Mouse (Mus musculus) intestine, embryonic 16.5 days (tissue): ENCODE measurements at regions not wholly inside any gene's neighbourhood (a gene's known extent, or its start where the extent isn't known, plus 50 kb on each side); places are given as distances from the start of the nearest gene placed in this dataset.

Experiments
- ATAC-seq: fragments of 200-750 bp; cut with Nextera tagmentation; 2 replicates; pipeline ENCODE4 v1.8.0; 2017; ENCODE audit warnings: moderate TSS enrichment, moderate library complexity
- H3K27ac ChIP-seq: fragments of 300-500 bp; sonication (generic); 2 replicates; pipeline ENCODE4 v1.5.1; 2014; ENCODE audit warnings: mild to moderate bottlenecking, low read length
- H3K27me3 ChIP-seq: fragments of 300-500 bp; sonication (generic); replicated peaks from 2 replicates; pipeline ENCODE4 v1.6.1; 2014; ENCODE audit warnings: low read length, control low read depth, mixed read lengths; ENCODE audit not compliant: control insufficient read depth, insufficient read depth
- H3K36me3 ChIP-seq: fragments of 300-500 bp; sonication (generic); 2 replicates; pipeline ENCODE4 v1.6.1; 2014; ENCODE audit warnings: low read length, control low read depth; ENCODE audit not compliant: control insufficient read depth, insufficient read depth
- H3K4me1 ChIP-seq: fragments of 300-500 bp; sonication (generic); 2 replicates; pipeline ENCODE4 v1.6.1; 2014; ENCODE audit warnings: low read length, control low read depth, mixed read lengths; ENCODE audit not compliant: control insufficient read depth, insufficient read depth
- H3K4me2 ChIP-seq: fragments of 300-500 bp; sonication (generic); 2 replicates; pipeline ENCODE4 v1.6.1; 2014; ENCODE audit warnings: low read depth, low read length, control low read depth
- H3K4me3 ChIP-seq: fragments of 300-500 bp; sonication (generic); 2 replicates; pipeline ENCODE4 v1.5.1; 2014; ENCODE audit warnings: mild to moderate bottlenecking, low read length
- H3K9ac ChIP-seq: fragments of 300-500 bp; sonication (generic); 2 replicates; pipeline ENCODE4 v1.6.1; 2014; ENCODE audit warnings: low read depth, low read length
- H3K9me3 ChIP-seq: fragments of 300-500 bp; sonication (generic); 2 replicates; pipeline ENCODE4 v1.6.1; 2016; ENCODE audit warnings: low read length, control low read depth; ENCODE audit not compliant: control insufficient read depth
- WGBS: fragments of 180-500 bp; shearing (Covaris S2); extraction: QIAGEN DNeasy Blood & Tissue Kit; methylation state at CpG from one replicate; pipeline ENCODE4 v1.1.7; 2014; 5-methylcytosine and 5-hydroxymethylcytosine counted together

DNA sequence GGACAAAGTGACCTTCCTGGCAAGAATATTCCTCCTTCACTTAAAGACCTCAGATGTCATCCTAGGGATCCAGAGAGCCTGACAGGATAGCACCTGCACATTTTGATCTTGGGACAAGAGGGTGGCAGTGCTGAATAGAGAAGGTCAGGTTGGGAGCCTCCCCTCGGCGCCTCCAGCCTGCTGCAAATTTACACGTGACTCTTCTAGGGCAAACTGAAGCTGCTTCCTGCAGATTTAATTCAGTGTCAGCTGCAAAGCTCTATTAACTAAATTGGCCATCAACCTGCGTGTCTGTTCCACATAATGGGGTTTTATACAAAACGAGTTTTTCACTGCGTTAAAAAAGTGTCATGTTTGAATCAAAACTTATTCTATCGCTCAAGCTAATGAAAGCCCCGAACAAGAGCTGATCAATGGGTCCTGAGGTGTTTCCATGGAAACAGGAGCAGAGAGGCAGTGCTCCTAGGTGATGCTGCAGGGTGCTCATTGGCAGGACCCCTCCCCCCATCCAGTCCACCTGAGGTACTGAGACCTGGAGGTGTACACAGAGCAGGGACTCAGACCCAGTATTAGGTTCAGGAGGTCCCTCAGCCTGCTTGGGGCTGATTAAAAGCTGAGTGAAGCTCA is 82.6 kb upstream of the Mycn start:
- H3K36me3 ChIP-seq: no peaks in the 10 kb centered on the region
- H3K9ac ChIP-seq: no peak overlapping the region
- 70% methylated on average over 8 of the region's 8 CpGs for WGBS

DNA sequence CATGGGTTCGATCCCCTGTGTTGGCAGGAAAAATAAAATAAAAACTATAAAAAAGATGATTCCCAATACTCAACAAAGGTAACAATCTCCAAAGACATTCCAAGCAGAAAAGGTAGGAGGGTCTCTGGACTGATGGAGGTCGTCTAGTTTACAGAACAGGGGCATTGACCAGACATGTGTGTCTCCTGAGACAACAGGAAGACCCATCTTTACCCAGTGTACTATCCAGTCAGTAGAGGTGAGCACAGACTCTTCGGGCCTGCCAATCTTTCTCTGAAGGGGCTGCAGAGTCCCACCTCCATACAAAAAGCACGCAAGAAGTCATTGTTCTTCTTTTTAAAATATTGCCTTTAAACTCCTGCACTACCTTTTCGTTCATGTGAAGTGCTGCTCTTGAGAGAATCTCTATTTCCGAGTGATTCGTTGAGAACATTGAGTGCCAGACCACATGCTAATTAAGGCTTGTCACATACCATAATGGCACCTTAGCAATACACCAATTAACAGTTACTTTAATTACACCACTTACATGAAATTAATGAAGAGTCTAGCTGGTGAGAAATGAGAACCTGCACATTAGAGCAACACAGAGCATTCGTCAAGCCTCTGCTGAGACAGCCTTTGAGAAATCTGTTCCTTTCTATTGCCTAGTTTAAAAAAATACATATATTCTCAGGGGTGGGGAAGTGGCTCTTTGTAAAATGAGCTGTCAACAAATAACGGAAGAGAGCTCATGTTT is 69.5 kb upstream of the Mycn start:
- WGBS: 85% methylated on average over 9 of the region's 9 CpGs
- no peaks in the 10 kb centered on the region for H3K27me3 ChIP-seq
- no peak overlapping the region for H3K27ac ChIP-seq
- no peaks in the 10 kb centered on the region for H3K9me3 ChIP-seq
- no peak overlapping the region for H3K9ac ChIP-seq
- H3K4me1 ChIP-seq: no peaks in the 10 kb centered on the region
- H3K36me3 ChIP-seq: no peaks in the 10 kb centered on the region
- no peak overlapping the region for H3K4me2 ChIP-seq
- H3K4me3 ChIP-seq: no peak overlapping the region
- ATAC-seq: no peak

More for the DNA sequence above, 82.6 kb upstream of the Mycn start:
- Histone ChIP-seq H3K4me1 (no peaks in the 10 kb centered on the region), H3K27ac (no peak overlapping the region), H3K27me3 (no peaks in the 10 kb centered on the region), H3K9me3 (no peaks in the 10 kb centered on the region), H3K4me3 (no peak overlapping the region), H3K4me2 (no peak overlapping the region)
- ATAC-seq: no peak

DNA sequence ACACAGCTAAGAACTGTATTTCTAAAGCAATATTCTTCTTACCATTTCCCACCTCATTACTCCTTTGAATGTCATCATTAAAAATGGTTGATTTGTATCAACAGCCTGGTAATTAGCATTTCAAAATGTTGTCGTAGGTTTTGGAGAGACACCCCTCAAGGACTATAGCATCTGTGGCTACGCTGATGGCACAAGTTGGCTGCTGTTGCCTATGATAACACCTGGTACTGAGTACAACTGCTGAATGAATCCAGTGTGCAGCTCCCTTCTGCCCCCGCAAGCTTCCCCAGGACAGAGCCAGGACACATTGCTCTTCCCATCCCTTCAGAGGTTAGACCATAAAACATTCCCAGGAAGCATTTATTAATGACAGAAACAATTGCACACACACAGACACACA is 68.7 kb upstream of the Mycn start:
- Histone ChIP-seq H3K9me3 (no peaks in the 10 kb centered on the region), H3K27me3 (no peaks in the 10 kb centered on the region), H3K27ac (no peak overlapping the region), H3K36me3 (no peaks in the 10 kb centered on the region), H3K9ac (no peak overlapping the region), H3K4me1 (no peaks in the 10 kb centered on the region), H3K4me3 (no peak overlapping the region), H3K4me2 (no peak overlapping the region)
- 90% methylated on average over 3 of the region's 3 CpGs for WGBS
- no peak for ATAC-seq

DNA sequence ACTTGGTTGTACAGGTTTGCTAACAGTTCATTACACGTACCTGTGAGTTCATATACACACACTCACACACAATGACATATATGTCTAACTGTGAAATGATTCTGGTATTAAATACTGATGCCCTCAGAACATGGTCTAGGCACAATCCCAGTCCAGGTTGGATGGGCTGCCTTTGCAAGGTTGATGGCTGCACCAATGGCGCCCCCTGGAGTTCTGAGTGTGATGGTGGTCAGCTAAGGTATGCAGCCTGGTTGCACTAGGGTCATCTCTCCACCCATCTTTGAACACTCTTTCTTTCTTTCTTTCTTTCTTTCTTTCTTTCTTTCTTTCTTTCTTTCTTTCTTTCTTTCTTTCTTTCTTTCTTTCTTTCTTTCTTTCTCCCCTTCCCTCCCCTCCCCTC is 67.8 kb upstream of the Mycn start:
- no peaks in the 10 kb centered on the region for H3K36me3 ChIP-seq
- H3K27me3 ChIP-seq: no peaks in the 10 kb centered on the region
- no peak overlapping the region for H3K27ac ChIP-seq
- no peak for ATAC-seq
- 29% methylated on average over 2 of the region's 2 CpGs for WGBS
- no peak overlapping the region for H3K4me3 ChIP-seq
- no peak overlapping the region for H3K9ac ChIP-seq
- H3K4me1 ChIP-seq: no peaks in the 10 kb centered on the region
- no peaks in the 10 kb centered on the region for H3K9me3 ChIP-seq
- H3K4me2 ChIP-seq: no peak overlapping the region

DNA sequence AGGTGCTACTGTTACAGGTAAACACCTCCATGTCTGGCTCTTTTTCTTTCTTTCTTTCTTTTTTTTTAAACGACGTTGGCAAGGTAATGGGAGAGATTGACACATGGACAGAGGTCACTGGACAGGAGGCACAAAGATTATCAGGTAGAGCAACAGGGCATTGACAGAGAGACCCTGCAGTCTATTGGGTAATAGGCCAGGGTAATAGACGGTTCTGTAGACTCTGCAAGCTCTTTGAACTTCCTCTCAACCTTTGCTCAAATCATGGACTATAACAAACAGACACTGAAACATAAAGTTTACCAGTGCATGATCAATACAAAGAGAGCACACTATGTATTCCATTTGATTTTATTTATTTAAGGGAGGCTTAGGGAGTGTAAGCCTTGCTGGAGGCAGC is 61.0 kb upstream of the Mycn start:
- no peaks in the 10 kb centered on the region for H3K36me3 ChIP-seq
- H3K9ac ChIP-seq: no peak overlapping the region
- WGBS: 76% methylated on average over 3 of the region's 3 CpGs
- no peak overlapping the region for H3K4me2 ChIP-seq
- H3K27me3 ChIP-seq: no peaks in the 10 kb centered on the region
- H3K27ac ChIP-seq: no peak overlapping the region
- no peaks in the 10 kb centered on the region for H3K4me1 ChIP-seq
- no peaks in the 10 kb centered on the region for H3K9me3 ChIP-seq
- H3K4me3 ChIP-seq: no peak overlapping the region
- ATAC-seq: 0 out of 2 replicates have a peak, but pooled peaks have one; percentile 16

DNA sequence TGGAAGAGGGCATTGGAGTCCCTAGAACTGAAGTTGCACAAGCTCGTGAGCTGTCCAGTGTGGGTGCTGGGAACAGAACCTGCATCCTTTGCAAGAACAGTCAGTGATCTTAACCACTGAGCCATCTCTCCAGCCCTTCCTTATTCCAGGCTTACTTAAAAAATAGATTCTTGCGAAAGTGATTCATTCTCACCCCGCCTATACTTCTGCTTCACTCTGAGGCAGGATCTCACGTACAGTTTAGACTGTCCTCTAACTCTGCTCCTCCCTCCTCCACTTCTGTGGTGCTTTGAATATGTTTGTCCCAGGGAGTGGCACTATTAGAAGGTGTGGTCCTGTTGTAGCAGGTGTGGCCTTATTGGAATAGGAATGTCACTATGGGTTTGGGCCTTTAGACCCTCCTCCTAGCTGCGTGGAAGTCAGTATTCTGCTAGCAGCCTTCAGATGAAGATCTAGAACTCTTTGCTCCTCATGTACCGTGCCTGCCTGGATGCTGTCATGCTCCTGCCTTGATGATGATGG is 60.4 kb upstream of the Mycn start:
- Histone ChIP-seq H3K4me2 (no peak overlapping the region), H3K27ac (no peak overlapping the region), H3K4me1 (no peaks in the 10 kb centered on the region), H3K36me3 (no peaks in the 10 kb centered on the region), H3K9me3 (no peaks in the 10 kb centered on the region), H3K4me3 (no peak overlapping the region), H3K27me3 (no peaks in the 10 kb centered on the region), H3K9ac (no peak overlapping the region)
- WGBS: 88% methylated on average over 6 of the region's 6 CpGs
- ATAC-seq: no peak

DNA sequence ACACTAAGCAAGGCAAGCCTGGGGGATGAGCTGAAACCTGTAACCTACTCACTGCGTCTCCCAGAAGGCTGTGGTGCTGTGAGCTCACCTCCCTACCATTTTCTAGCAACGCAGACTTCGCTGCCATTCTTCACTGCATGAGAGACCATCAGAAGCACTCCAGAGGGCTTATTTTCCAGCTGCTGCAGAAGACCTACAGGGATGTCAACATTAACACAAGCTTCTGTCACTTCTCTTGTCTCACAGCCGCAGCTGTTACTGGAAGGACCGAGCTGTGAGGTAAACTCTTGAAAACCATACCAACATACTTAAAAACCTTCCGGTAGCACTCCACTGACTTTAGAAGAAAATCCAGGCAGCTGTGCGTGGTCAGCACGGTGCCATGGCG is 54.3 kb upstream of the Mycn start:
- no peaks in the 10 kb centered on the region for H3K36me3 ChIP-seq
- H3K9me3 ChIP-seq: no peaks in the 10 kb centered on the region
- H3K4me3 ChIP-seq: no peak overlapping the region
- no peaks in the 10 kb centered on the region for H3K27me3 ChIP-seq
- 65% methylated on average over 9 of the region's 9 CpGs for WGBS
- H3K4me2 ChIP-seq: no peak overlapping the region
- H3K27ac ChIP-seq: peak overlapping the region; percentile 15; the same call in 1 of the 2 replicates
- H3K4me1 ChIP-seq: peaks cover 3% of the 10 kb centered on the region; the same call in 1 of the 2 replicates
- H3K9ac ChIP-seq: no peak overlapping the region
- peak; percentile 25; the same call in 1 of the 2 replicates for ATAC-seq

DNA sequence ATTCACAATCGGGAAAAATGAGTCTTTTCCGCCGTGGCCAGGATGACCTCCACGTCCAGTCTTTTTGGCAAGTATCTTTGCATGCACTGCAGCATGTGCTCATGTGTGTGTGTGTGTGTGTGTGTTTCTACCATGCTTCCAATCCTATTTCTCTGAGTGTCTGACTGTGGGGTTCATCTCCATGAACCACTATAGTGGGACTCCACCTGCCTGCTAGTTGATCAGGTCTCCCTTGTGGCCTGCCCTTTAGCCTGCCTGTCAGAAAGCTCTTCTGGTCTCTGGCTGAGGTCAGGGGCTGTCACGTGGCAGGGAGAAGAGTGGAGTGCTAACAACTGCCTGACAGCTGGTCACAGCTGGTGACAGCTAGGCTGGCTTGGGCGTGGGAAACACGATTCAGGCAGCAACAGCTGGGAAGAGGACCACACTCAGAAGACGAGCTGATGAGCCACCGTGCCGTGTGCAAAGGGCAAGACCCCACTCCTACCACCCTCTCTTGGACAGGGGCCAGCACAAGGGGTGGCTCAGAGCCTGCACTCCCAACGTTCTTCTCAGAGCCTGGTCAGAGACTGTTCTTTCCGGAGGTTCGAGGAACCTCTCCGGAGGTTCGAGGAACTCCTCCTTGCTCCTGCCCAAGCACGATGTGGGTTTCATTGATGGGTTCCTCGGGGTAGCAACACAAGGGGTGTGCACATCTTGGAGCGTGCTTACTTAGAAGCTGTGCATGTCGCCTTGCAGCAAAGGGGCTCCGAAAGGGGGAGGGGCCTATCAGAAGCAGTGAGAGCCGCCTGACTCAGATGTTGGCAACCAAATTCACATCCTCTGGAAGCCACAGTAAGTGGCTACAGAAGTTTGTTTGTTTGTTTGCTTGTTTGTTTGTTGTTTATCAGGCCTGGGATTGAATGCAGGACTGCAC is 53.6 kb upstream of the Mycn start:
- H3K9ac ChIP-seq: no peak overlapping the region
- WGBS: 49% methylated on average over 21 of the region's 21 CpGs
- no peaks in the 10 kb centered on the region for H3K27me3 ChIP-seq
- peaks cover 3% of the 10 kb centered on the region; the same call in 1 of the 2 replicates for H3K4me1 ChIP-seq
- H3K4me2 ChIP-seq: no peak overlapping the region
- peak; percentile 85 for ATAC-seq
- no peaks in the 10 kb centered on the region for H3K36me3 ChIP-seq
- H3K27ac ChIP-seq: 0 out of 2 replicates have a peak overlapping the region, but pooled peaks have one; percentile 2
- H3K4me3 ChIP-seq: no peak overlapping the region
- no peaks in the 10 kb centered on the region for H3K9me3 ChIP-seq
